Mouse (Mus musculus): ENCODE data around the gene Fnd3c2. TPM values are rescaled to one million over a fixed set of nuclear protein-coding genes. Genes with fewer than 3 reads are reported as not detected.

The Fnd3c2 gene
- polyA plus RNA-seq, 1 experiment from 2014 or later, result not detected

GRCm38 (mm10) chrX:106189356-106189755 is 65.8 kb downstream of the Fnd3c2 start:
- WGBS, result 60% methylated on average over 5 of the region's 5 CpGs
- Histone ChIP-seq H3K27ac (ENCODE audit: low read depth, low read length) (no peak overlapping the region), H3K9ac (ENCODE audit: low read depth, low read length) (peak overlapping the region; percentile 66; the same call in 1 of the 2 replicates), H3K4me1 (ENCODE audit: control insufficient read depth, insufficient read depth, low read length) (0 out of 2 replicates have a peak, but pooled peaks cover 8% of the 10 kb centered on the region), H3K9me3 (ENCODE audit: control insufficient read depth, low read length) (no peaks in the 10 kb centered on the region), H3K4me2 (replicated peaks; ENCODE audit: low read depth, low read length) (peak overlapping the region; percentile 51), H3K27me3 (ENCODE audit: control insufficient read depth, insufficient read depth, low read length) (no peaks in the 10 kb centered on the region), H3K4me3 (ENCODE audit: low read length) (peak overlapping the region; percentile 55), H3K36me3 (ENCODE audit: control insufficient read depth, insufficient read depth, low read length) (peaks cover 9% of the 10 kb centered on the region; the same call in 1 of the 2 replicates)
- ATAC-seq (ENCODE audit: low FRiP score, low TSS enrichment), result no peak

- 29% methylated on average over 12 of the region's 12 CpGs for whole genome bisulfite sequencing
- Histone ChIP-seq H3K9ac (ENCODE audit: low read depth, low read length) (peak overlapping the region; percentile 66), H3K36me3 (ENCODE audit: control insufficient read depth, insufficient read depth, low read length) (peaks cover 4% of the 10 kb centered on the region; the same call in 1 of the 2 replicates), H3K4me1 (ENCODE audit: control insufficient read depth, insufficient read depth, low read length) (0 out of 2 replicates have a peak, but pooled peaks cover 8% of the 10 kb centered on the region), H3K4me2 (replicated peaks; ENCODE audit: low read depth, low read length) (peak overlapping the region; percentile 51), H3K27me3 (ENCODE audit: control insufficient read depth, insufficient read depth, low read length) (no peaks in the 10 kb centered on the region), H3K9me3 (ENCODE audit: control insufficient read depth, low read length) (no peaks in the 10 kb centered on the region), H3K27ac (ENCODE audit: low read depth, low read length) (peak overlapping the region; percentile 51), H3K4me3 (ENCODE audit: low read length) (peak overlapping the region; percentile 55)
- no peak for ATAC-seq (ENCODE audit: low FRiP score, low TSS enrichment)
These were observed 67.4 kb downstream of the Fnd3c2 start for GRCm38 (mm10) chrX:106187737-106188136.

GRCm38 (mm10) chrX:106186713-106187649 is 68.2 kb downstream of the Fnd3c2 start, which contains the start of gene Pgk1:
Pgk1 (plus strand) TSS chrX:106187100.
- H3K27me3 ChIP-seq (ENCODE audit: control insufficient read depth, insufficient read depth, low read length), result no peaks in the 10 kb centered on the region
- 0 out of 2 replicates have a peak, but pooled peaks cover 8% of the 10 kb centered on the region for H3K4me1 ChIP-seq (ENCODE audit: control insufficient read depth, insufficient read depth, low read length)
- H3K9ac ChIP-seq (ENCODE audit: low read depth, low read length), result peak within 1 kb of the TSS; percentile 66
- peak; percentile 99 for ATAC-seq (ENCODE audit: low FRiP score, low TSS enrichment)
- H3K4me3 ChIP-seq (ENCODE audit: low read length), result peak within 1 kb of the TSS; percentile 55
- H3K27ac ChIP-seq (ENCODE audit: low read depth, low read length), result peak within 1 kb of the TSS; percentile 85
- WGBS, result 22% methylated on average over 46 of the region's 55 CpGs
- peak within 1 kb of the TSS; percentile 51 for H3K4me2 ChIP-seq (replicated peaks; ENCODE audit: low read depth, low read length)
- H3K36me3 ChIP-seq (ENCODE audit: control insufficient read depth, insufficient read depth, low read length), result peaks cover 2% of the 10 kb centered on the region; the same call in 1 of the 2 replicates
- H3K9me3 ChIP-seq (ENCODE audit: control insufficient read depth, low read length), result no peaks in the 10 kb centered on the region

- ATAC-seq (ENCODE audit: low FRiP score, low TSS enrichment), result peak; percentile 65
- H3K27me3 ChIP-seq (ENCODE audit: control insufficient read depth, insufficient read depth, low read length), result no peaks in the 10 kb centered on the region
- H3K27ac ChIP-seq (ENCODE audit: low read depth, low read length), result peak overlapping the region; percentile 85
- H3K9ac ChIP-seq (ENCODE audit: low read depth, low read length), result no peak overlapping the region
- WGBS, result 27% methylated on average over 5 of the region's 5 CpGs
- peak overlapping the region; percentile 5 for H3K4me2 ChIP-seq (replicated peaks; ENCODE audit: low read depth, low read length)
- H3K4me3 ChIP-seq (ENCODE audit: low read length), result no peak overlapping the region
- H3K36me3 ChIP-seq (ENCODE audit: control insufficient read depth, insufficient read depth, low read length), result no peaks in the 10 kb centered on the region
- H3K4me1 ChIP-seq (ENCODE audit: control insufficient read depth, insufficient read depth, low read length), result 0 out of 2 replicates have a peak, but pooled peaks cover 8% of the 10 kb centered on the region
- no peaks in the 10 kb centered on the region for H3K9me3 ChIP-seq (ENCODE audit: control insufficient read depth, low read length)
These were observed 69.5 kb downstream of the Fnd3c2 start for GRCm38 (mm10) chrX:106185706-106186105.

Other genes with a start within 250 kb of the Fnd3c2 start
- 52.9 and 73.0 TPM in 2 replicates for gene Magt1, start 243.5 kb downstream of the Fnd3c2 start, polyA plus RNA-seq (2014; fragmentation: Nextera tagmentation; extraction: Ambion mirVana)
- 425 and 672 TPM in 2 replicates for gene Cox7b, start 239.7 kb downstream of the Fnd3c2 start, polyA plus RNA-seq (2014; fragmentation: Nextera tagmentation; extraction: Ambion mirVana)
- gene Atp7a, start 228.1 kb downstream of the Fnd3c2 start, polyA plus RNA-seq (2014; fragmentation: Nextera tagmentation; extraction: Ambion mirVana), result 15.8 and 37.8 TPM in 2 replicates
- gene Tlr13, start 112.2 kb downstream of the Fnd3c2 start, polyA plus RNA-seq (2014; fragmentation: Nextera tagmentation; extraction: Ambion mirVana), result 0.31 and 0.47 TPM in 2 replicates
- 356 and 361 TPM in 2 replicates for gene Pgk1, start 68.3 kb downstream of the Fnd3c2 start, polyA plus RNA-seq (2014; fragmentation: Nextera tagmentation; extraction: Ambion mirVana)
- 11.9 and 12.1 TPM in 2 replicates for gene Taf9b, start 34.2 kb downstream of the Fnd3c2 start, polyA plus RNA-seq (2014; fragmentation: Nextera tagmentation; extraction: Ambion mirVana)
- gene Fndc3c1, start 230.0 kb upstream of the Fnd3c2 start, polyA plus RNA-seq (2014; fragmentation: Nextera tagmentation; extraction: Ambion mirVana), result 12.9 and 17.4 TPM in 2 replicates

Data from kidney, embryonic 14.5 days (tissue).